Mouse (Mus musculus): ENCODE results near the gene 4930518I15Rik. TPM values are rescaled to one million over a fixed set of nuclear protein-coding genes. Genes with fewer than 3 reads are reported as not detected.
"Not testable (repeated sequence)": the region's sequence is repeated elsewhere in the genome, so short reads cannot be mapped to it uniquely, and the experiment has no call there.

Gene 4930518I15Rik
- total RNA-seq, 2 experiments from 2014 or later, result 3.4 TPM

GRCm38 (mm10) chr2:156874760-156875510 lies 17.2 kb upstream of the 4930518I15Rik start:
- DNase-seq, result no peak

GRCm38 (mm10) chr2:156874047-156874759 lies 16.5 kb upstream of the 4930518I15Rik start:
- DNase-seq, result no peak

GRCm38 (mm10) chr2:156873629-156874028 lies 15.9 kb upstream of the 4930518I15Rik start:
- DNase-seq, result peak in 1 of 2 experiments; percentile 38

GRCm38 (mm10) chr2:156870519-156870918 lies 12.8 kb upstream of the 4930518I15Rik start:
- no peak for DNase-seq

GRCm38 (mm10) chr2:156869554-156869953 lies 11.8 kb upstream of the 4930518I15Rik start:
- DNase-seq, result no peak

GRCm38 (mm10) chr2:156868994-156869393 lies 11.2 kb upstream of the 4930518I15Rik start:
- DNase-seq, result peak; percentile 30 to 43

GRCm38 (mm10) chr2:156864481-156864880 lies 6.7 kb upstream of the 4930518I15Rik start:
- DNase-seq, result no peak

- no peak for DNase-seq
Observed at GRCm38 (mm10) chr2:156863487-156864160, 5.9 kb upstream of the 4930518I15Rik start.

GRCm38 (mm10) chr2:156862772-156863486 lies 5.2 kb upstream of the 4930518I15Rik start, which contains the start of gene Rab5if:
Gene Rab5if, plus strand, starts transcription at chr2:156863128.
- DNase-seq, result peak; percentile 98 to 99

- no peak for DNase-seq
Observed at GRCm38 (mm10) chr2:156862041-156862717, 4.4 kb upstream of the 4930518I15Rik start.

- DNase-seq, result no peak
Observed at GRCm38 (mm10) chr2:156858671-156859070, 925 bp upstream of the 4930518I15Rik start.

- no peak for DNase-seq
Observed at GRCm38 (mm10) chr2:156857385-156857791, 358 bp downstream of the 4930518I15Rik start.

- DNase-seq, result no peak
Observed at GRCm38 (mm10) chr2:156856311-156856710, 1.4 kb downstream of the 4930518I15Rik start.

GRCm38 (mm10) chr2:156853999-156854771 lies 3.6 kb downstream of the 4930518I15Rik start:
- not testable (repeated sequence) for DNase-seq

- not testable (repeated sequence) for DNase-seq
Observed at GRCm38 (mm10) chr2:156853584-156853983, 4.2 kb downstream of the 4930518I15Rik start.

GRCm38 (mm10) chr2:156850505-156850904 lies 7.2 kb downstream of the 4930518I15Rik start:
- DNase-seq, result no peak

- no peak for DNase-seq
Observed at GRCm38 (mm10) chr2:156848526-156849182, 9.1 kb downstream of the 4930518I15Rik start.

- DNase-seq, result no peak
Observed at GRCm38 (mm10) chr2:156847653-156848052, 10.1 kb downstream of the 4930518I15Rik start.

GRCm38 (mm10) chr2:156844715-156845114 lies 13.0 kb downstream of the 4930518I15Rik start:
- DNase-seq, result no peak

- no peak for DNase-seq
Observed at GRCm38 (mm10) chr2:156843331-156843730, 14.4 kb downstream of the 4930518I15Rik start.
